Mouse (Mus musculus): ENCODE measurements around the gene Prdx4. TPM values are rescaled to one million over a fixed set of nuclear protein-coding genes. Genes with fewer than 3 reads are reported as not detected.
"Not testable (repeated sequence)": the region's sequence is repeated elsewhere in the genome, so short reads cannot be mapped to it uniquely, and the experiment has no call there.

The Prdx4 gene
- 220 and 229 TPM in 2 replicates for polyA plus RNA-seq (2015; fragmentation: Nextera tagmentation; extraction: Ambion mirVana)

DNA sequence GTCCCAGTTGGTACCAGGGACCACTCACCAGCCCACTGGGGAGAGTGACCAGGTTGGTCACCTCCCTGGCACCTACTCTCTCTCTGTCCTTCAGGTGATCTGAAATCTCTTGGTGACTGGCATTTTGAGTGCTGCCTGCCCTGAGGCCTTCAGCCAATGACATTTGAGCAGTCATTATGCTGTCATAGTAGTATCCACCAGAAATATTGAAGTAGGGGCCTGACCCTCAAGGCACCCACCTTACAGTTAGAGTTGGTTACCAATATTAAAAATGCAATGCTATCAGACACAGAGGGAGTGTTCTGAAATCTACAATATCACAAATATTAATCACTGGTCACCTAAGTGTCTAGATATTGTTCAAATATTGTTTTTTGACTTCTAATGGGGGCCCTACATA lies at the start of gene Prdx4:
Gene Prdx4, minus strand, starts transcription at position 101 of the 400 bp plus-strand sequence.
- no peak within 1 kb of the TSS for H3K9ac ChIP-seq (ENCODE audit: low read depth, low read length)
- H3K4me3 ChIP-seq (ENCODE audit: low read depth, low read length), result no peak within 1 kb of the TSS
- H3K9me3 ChIP-seq (replicated peaks; ENCODE audit: control insufficient read depth, low read length), result no peaks in the 10 kb centered on the region
- no peak within 1 kb of the TSS for H3K27ac ChIP-seq (ENCODE audit: low read length)
- H3K36me3 ChIP-seq (ENCODE audit: control insufficient read depth, insufficient read depth), result no peaks in the 10 kb centered on the region
- no peaks in the 10 kb centered on the region for H3K27me3 ChIP-seq (ENCODE audit: control insufficient read depth, insufficient read depth, low read depth, low read length)
- no peaks in the 10 kb centered on the region for H3K4me1 ChIP-seq (ENCODE audit: control insufficient read depth, low read depth, low read length)
- no peak within 1 kb of the TSS for H3K4me2 ChIP-seq (ENCODE audit: low read depth, low read length)
- ATAC-seq (ENCODE audit: low read depth), result no peak

DNA sequence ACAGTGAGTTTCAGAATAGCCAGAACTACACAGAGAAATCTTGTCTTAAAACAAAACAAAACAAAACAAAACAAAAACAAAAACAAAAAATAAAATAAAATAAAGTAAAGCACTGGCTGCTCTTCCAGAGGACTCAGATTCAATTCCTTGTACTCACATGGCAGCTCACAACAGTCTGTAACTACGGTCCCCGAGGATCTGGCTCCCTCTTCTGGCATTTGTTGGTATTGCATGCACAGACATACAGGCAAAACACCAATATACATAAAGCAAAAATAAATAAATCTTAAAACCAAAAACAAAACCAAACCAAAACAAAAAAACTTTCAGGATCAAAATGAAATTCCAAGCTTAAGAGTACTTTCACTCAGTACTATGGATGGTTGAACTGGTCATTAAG lies 36.0 kb upstream of the Prdx4 start:
- H3K27ac ChIP-seq (ENCODE audit: low read length), result no peak overlapping the region
- no peak overlapping the region for H3K4me2 ChIP-seq (ENCODE audit: low read depth, low read length)
- no peak for ATAC-seq (ENCODE audit: low read depth)
- H3K27me3 ChIP-seq (ENCODE audit: control insufficient read depth, insufficient read depth, low read depth, low read length), result no peaks in the 10 kb centered on the region
- WGBS (ENCODE audit: insufficient replicate concordance), result 7% methylated on average over 2 of the region's 2 CpGs
- no peaks in the 10 kb centered on the region for H3K4me1 ChIP-seq (ENCODE audit: control insufficient read depth, low read depth, low read length)
- no peaks in the 10 kb centered on the region for H3K36me3 ChIP-seq (ENCODE audit: control insufficient read depth, insufficient read depth)
- no peaks in the 10 kb centered on the region for H3K9me3 ChIP-seq (replicated peaks; ENCODE audit: control insufficient read depth, low read length)
- H3K4me3 ChIP-seq (ENCODE audit: low read depth, low read length), result no peak overlapping the region
- H3K9ac ChIP-seq (ENCODE audit: low read depth, low read length), result no peak overlapping the region

DNA sequence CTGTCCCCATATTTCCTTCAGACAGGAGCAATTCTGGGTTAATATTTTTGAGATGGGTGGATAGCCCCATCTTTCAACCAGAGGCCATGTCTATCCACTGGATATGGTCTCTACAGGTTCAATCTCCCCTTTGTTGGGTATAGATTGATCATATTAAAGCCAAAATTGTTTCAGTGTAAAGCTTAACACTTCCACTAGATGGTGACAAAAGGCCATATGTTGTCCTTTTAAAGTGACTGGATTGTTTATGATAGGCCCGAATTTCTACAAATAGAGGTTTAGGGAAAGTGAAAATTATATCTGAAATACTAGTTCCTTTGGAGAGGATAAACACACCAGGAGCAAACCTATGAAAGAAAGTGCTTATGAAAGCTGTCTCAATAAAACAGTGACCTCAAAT lies 34.9 kb upstream of the Prdx4 start:
- Histone ChIP-seq H3K9me3 (replicated peaks; ENCODE audit: control insufficient read depth, low read length) (no peaks in the 10 kb centered on the region), H3K27ac (ENCODE audit: low read length) (no peak overlapping the region), H3K4me3 (ENCODE audit: low read depth, low read length) (no peak overlapping the region), H3K9ac (ENCODE audit: low read depth, low read length) (no peak overlapping the region), H3K4me2 (ENCODE audit: low read depth, low read length) (no peak overlapping the region), H3K27me3 (ENCODE audit: control insufficient read depth, insufficient read depth, low read depth, low read length) (no peaks in the 10 kb centered on the region), H3K36me3 (ENCODE audit: control insufficient read depth, insufficient read depth) (no peaks in the 10 kb centered on the region), H3K4me1 (ENCODE audit: control insufficient read depth, low read depth, low read length) (no peaks in the 10 kb centered on the region)
- ATAC-seq (ENCODE audit: low read depth), result no peak
- WGBS (ENCODE audit: insufficient replicate concordance), result 43% methylated on average over 1 of the region's 1 CpGs

DNA sequence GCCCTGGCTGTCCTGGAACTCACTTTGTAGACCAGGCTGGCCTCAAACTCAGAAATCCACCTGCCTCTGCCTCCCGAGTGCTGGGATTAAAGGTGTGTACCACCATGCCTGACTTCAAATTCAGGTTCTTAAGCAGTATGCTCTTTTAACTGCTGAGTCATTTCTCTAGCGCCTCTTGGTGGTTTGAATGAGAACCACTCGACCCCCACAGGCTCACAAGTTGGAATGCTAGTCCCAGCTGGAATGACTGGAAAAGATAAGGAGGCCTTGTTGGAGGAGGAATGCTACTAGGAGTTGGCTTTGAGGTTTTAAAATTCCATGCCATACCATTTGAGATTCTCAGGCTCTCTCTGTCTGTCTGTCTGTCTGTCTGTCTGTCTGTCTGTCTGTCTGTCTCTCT lies 29.6 kb upstream of the Prdx4 start:
- H3K27me3 ChIP-seq (ENCODE audit: control insufficient read depth, insufficient read depth, low read depth, low read length); H3K36me3 ChIP-seq (ENCODE audit: control insufficient read depth, insufficient read depth); ATAC-seq (ENCODE audit: low read depth); H3K4me1 ChIP-seq (ENCODE audit: control insufficient read depth, low read depth, low read length); H3K4me3 ChIP-seq (ENCODE audit: low read depth, low read length); H3K9ac ChIP-seq (ENCODE audit: low read depth, low read length); H3K27ac ChIP-seq (ENCODE audit: low read length); H3K9me3 ChIP-seq (replicated peaks; ENCODE audit: control insufficient read depth, low read length); H3K4me2 ChIP-seq (ENCODE audit: low read depth, low read length): not testable (repeated sequence)
- WGBS (ENCODE audit: insufficient replicate concordance), result 31% methylated on average over 3 of the region's 3 CpGs

DNA sequence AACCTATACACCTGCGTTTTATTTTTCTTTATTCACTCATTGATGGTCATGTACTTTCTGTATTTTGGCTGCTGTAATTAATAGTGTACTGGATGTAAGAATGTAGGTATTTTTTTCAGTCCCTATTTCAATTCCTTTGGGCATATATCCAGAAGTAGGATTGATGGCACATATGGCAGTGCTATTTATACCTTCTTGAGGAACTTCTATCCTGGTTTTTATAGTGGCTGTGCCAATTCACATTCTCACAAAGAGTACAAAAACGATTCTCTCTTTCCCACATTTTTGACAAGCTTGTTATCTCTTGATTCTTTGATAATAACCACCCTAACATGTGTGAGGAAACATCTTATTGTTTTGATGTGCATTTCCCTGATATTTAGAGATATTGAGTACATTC lies 24.5 kb upstream of the Prdx4 start:
- no peak overlapping the region for H3K9ac ChIP-seq (ENCODE audit: low read depth, low read length)
- H3K9me3 ChIP-seq (replicated peaks; ENCODE audit: control insufficient read depth, low read length), result no peaks in the 10 kb centered on the region
- WGBS (ENCODE audit: insufficient replicate concordance), result 28% methylated on average over 2 of the region's 2 CpGs
- H3K36me3 ChIP-seq (ENCODE audit: control insufficient read depth, insufficient read depth), result no peaks in the 10 kb centered on the region
- H3K27me3 ChIP-seq (ENCODE audit: control insufficient read depth, insufficient read depth, low read depth, low read length), result no peaks in the 10 kb centered on the region
- H3K4me1 ChIP-seq (ENCODE audit: control insufficient read depth, low read depth, low read length), result no peaks in the 10 kb centered on the region
- ATAC-seq (ENCODE audit: low read depth), result no peak
- no peak overlapping the region for H3K27ac ChIP-seq (ENCODE audit: low read length)
- no peak overlapping the region for H3K4me3 ChIP-seq (ENCODE audit: low read depth, low read length)
- H3K4me2 ChIP-seq (ENCODE audit: low read depth, low read length), result no peak overlapping the region

DNA sequence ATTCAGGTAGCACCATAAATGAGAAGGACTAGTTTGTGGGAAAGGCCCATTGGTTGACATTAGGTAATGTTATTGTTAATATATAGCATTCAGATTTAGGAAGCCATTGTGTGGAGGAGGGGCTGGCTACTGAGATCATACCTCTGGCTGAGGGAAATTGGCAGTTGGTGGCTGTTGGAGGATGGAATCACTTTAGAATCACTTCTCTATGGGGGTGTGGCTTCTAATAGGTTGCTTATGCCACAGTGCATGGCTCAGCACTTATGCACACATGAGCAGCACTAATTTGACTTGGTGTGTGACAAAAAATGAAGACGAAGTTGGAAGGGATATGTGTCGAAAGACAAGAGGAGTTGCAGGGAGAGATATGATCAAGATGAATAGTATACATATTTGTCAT lies 5.7 kb upstream of the Prdx4 start:
- H3K9me3 ChIP-seq (replicated peaks; ENCODE audit: control insufficient read depth, low read length), result no peaks in the 10 kb centered on the region
- no peak overlapping the region for H3K27ac ChIP-seq (ENCODE audit: low read length)
- no peak overlapping the region for H3K4me3 ChIP-seq (ENCODE audit: low read depth, low read length)
- no peak overlapping the region for H3K9ac ChIP-seq (ENCODE audit: low read depth, low read length)
- 69% methylated on average over 2 of the region's 2 CpGs for WGBS (ENCODE audit: insufficient replicate concordance)
- ATAC-seq (ENCODE audit: low read depth), result no peak
- H3K4me2 ChIP-seq (ENCODE audit: low read depth, low read length), result no peak overlapping the region
- no peaks in the 10 kb centered on the region for H3K4me1 ChIP-seq (ENCODE audit: control insufficient read depth, low read depth, low read length)
- H3K36me3 ChIP-seq (ENCODE audit: control insufficient read depth, insufficient read depth), result no peaks in the 10 kb centered on the region
- no peaks in the 10 kb centered on the region for H3K27me3 ChIP-seq (ENCODE audit: control insufficient read depth, insufficient read depth, low read depth, low read length)

DNA sequence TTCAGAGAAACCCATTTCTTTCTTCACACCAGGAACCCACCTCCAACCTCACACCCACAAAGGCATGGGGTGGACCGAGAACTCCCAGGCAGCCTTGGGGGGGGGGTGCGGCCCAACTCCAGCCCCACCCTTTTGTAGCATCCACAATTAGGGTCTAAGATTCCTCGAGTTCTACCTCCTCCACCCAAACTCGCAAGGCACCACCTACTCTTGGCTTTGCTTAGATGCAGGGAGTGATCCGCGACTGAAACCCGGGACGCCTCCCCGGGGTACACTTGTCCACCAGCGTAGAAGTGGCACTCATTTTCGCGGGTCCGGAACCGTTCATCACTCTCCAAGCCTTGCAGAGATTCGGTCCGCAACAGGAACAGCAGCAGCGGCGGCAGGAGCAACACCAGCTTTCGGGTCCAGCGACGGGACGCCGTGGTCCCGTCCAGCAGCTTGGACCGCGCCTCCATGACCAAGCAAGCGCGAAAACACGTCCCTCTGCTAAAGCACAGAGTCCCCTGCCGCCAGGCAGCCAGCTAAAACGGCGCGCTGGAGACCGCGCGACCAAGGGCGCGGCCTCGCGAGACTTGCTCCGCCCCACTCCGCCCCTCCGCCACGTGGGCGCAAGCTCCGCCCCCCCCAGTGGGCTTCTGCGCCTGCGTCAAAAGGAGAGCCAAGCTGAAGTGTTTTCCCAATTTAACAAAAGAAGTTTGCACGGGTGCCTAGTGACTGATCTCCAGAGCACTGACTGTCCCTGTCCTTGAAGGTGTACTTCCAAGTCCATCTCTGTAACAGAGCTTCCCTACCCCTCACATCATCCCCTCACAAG lies 2.4 kb downstream of the Prdx4 start:
- no peaks in the 10 kb centered on the region for H3K9me3 ChIP-seq (replicated peaks; ENCODE audit: control insufficient read depth, low read length)
- no peaks in the 10 kb centered on the region for H3K36me3 ChIP-seq (ENCODE audit: control insufficient read depth, insufficient read depth)
- H3K4me2 ChIP-seq (ENCODE audit: low read depth, low read length), result peak overlapping the region; percentile 70
- no peaks in the 10 kb centered on the region for H3K4me1 ChIP-seq (ENCODE audit: control insufficient read depth, low read depth, low read length)
- 15% methylated on average over 48 of the region's 49 CpGs for WGBS (ENCODE audit: insufficient replicate concordance)
- ATAC-seq (ENCODE audit: low read depth), result peak; percentile 96
- peak overlapping the region; percentile 72 for H3K27ac ChIP-seq (ENCODE audit: low read length)
- peak overlapping the region; percentile 64 for H3K9ac ChIP-seq (ENCODE audit: low read depth, low read length)
- no peaks in the 10 kb centered on the region for H3K27me3 ChIP-seq (ENCODE audit: control insufficient read depth, insufficient read depth, low read depth, low read length)
- H3K4me3 ChIP-seq (ENCODE audit: low read depth, low read length), result peak overlapping the region; percentile 69

DNA sequence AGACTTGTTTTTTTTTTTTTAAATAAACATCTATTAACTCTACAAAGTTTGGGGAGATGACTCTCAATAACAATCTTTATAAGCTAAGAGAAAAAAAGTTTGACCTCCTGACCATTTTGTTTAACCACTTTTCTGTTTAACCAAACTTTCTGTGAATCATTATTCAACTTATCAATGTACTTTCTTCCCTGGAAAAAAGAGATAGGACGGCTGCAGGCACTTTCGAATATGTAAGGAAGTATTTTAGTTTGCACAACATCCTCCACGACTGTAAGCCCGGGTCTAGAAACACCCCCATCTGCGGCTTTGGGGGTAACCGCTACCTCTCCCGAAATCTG lies 3.0 kb downstream of the Prdx4 start:
- no peaks in the 10 kb centered on the region for H3K9me3 ChIP-seq (replicated peaks; ENCODE audit: control insufficient read depth, low read length)
- H3K36me3 ChIP-seq (ENCODE audit: control insufficient read depth, insufficient read depth), result no peaks in the 10 kb centered on the region
- peak overlapping the region; percentile 64 for H3K9ac ChIP-seq (ENCODE audit: low read depth, low read length)
- peak overlapping the region; percentile 70 for H3K4me2 ChIP-seq (ENCODE audit: low read depth, low read length)
- H3K4me3 ChIP-seq (ENCODE audit: low read depth, low read length), result peak overlapping the region; percentile 69
- no peak for ATAC-seq (ENCODE audit: low read depth)
- no peaks in the 10 kb centered on the region for H3K4me1 ChIP-seq (ENCODE audit: control insufficient read depth, low read depth, low read length)
- peak overlapping the region; percentile 72 for H3K27ac ChIP-seq (ENCODE audit: low read length)
- WGBS (ENCODE audit: insufficient replicate concordance), result 12% methylated on average over 7 of the region's 7 CpGs
- no peaks in the 10 kb centered on the region for H3K27me3 ChIP-seq (ENCODE audit: control insufficient read depth, insufficient read depth, low read depth, low read length)

DNA sequence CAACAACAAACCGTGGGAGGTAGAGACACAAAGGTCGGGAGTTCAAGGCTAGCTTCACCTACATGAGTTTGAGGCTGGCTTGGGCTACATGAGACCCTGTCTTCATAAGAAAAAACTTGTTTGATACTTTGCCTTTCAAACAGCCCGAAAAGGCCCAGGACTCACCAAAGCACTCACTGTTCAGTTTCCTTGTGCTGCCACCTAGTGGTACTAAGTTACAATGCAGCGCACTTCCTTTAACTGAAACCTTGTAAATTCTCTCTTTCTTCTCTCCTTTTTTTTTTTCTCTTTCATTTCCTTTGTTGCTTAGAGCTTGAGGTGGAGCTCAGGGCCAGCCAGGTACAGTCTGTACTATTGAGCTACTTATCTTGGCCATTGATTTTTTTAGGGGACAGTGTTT lies 22.5 kb downstream of the Prdx4 start:
- Histone ChIP-seq H3K4me2 (ENCODE audit: low read depth, low read length) (no peak overlapping the region), H3K9ac (ENCODE audit: low read depth, low read length) (no peak overlapping the region), H3K27ac (ENCODE audit: low read length) (no peak overlapping the region), H3K9me3 (replicated peaks; ENCODE audit: control insufficient read depth, low read length) (no peaks in the 10 kb centered on the region), H3K36me3 (ENCODE audit: control insufficient read depth, insufficient read depth) (no peaks in the 10 kb centered on the region), H3K27me3 (ENCODE audit: control insufficient read depth, insufficient read depth, low read depth, low read length) (no peaks in the 10 kb centered on the region), H3K4me3 (ENCODE audit: low read depth, low read length) (no peak overlapping the region), H3K4me1 (ENCODE audit: control insufficient read depth, low read depth, low read length) (no peaks in the 10 kb centered on the region)
- ATAC-seq (ENCODE audit: low read depth), result no peak
- 45% methylated on average over 4 of the region's 4 CpGs for WGBS (ENCODE audit: insufficient replicate concordance)
